Mouse (Mus musculus): ENCODE data around the gene Atp6v1fnb.

GRCm38 (mm10) chr6:29500177-29500576, 28.9 kb downstream of the Atp6v1fnb start:
- TF ChIP-seq POLR2A (IDR thresholded peaks at IDR 0.05; ENCODE audit: low read depth, low read length) (no peak), CTCF (conservative IDR thresholded peaks at IDR 0.05; ENCODE audit: insufficient read depth, insufficient read length, low read depth, low read length) (no peak)

Measured in kidney, adult 2 months (tissue).